ENCODE assay signal across 8 mouse cellular contexts in the genomic region with DNA sequence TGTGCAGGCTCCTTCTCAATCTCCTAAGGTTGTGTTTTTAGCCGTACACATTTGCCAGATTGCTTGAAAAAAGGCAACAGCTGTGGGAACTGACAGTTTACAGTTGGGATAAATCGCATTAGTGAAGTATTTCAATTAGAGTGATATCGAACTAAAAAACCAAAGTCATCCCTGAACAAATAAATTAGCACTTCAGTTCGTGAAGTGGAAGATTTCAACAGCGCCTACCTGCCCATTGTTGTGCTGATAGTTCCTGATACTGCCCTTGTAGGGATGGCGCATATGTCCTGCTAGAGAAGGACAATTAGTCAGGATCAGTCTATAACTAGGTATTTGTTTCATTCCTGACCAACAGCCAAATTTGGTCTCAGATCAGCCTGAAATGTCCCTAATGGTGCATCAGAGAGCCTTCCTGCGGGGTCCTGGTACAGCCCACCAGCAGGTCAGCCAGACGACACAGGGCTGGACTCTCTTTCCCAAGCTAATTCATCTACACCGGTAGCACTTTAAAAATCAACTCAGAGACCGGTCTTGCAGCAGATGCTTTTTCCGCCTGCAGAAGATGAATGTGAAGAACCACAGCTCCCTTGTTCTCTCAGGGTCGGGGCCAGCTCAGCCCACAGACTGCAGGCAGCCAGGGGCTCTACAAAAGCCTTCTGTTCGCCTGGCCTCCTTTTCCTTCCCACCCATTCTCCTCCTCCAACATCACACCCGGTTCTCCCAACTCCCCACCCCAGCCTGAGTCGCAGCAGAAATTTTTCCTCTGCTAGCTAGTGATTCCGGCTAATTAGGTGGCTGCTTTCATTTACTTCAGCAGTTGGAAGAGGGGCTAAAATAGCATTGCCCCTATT.
DNase-seq lines count a peak whose midpoint lies in the region; ATAC-seq and TF ChIP-seq lines count a peak whose summit lies in the region.

No protein-coding gene starts in this region.

- no peaks in the 10 kb centered on the region for H3K36me3 ChIP-seq in intestine, embryonic 14.5 days (ENCODE audit: control insufficient read depth, insufficient read depth, low read length)
- no peaks in the 10 kb centered on the region for H3K36me3 ChIP-seq in limb, embryonic 13.5 days
- H3K36me3 ChIP-seq in midbrain, postnatal 0 days (ENCODE audit: insufficient read depth, low read length), result no peaks in the 10 kb centered on the region

- H3K27me3 ChIP-seq in intestine, embryonic 14.5 days (replicated peaks; ENCODE audit: control insufficient read depth, insufficient read depth, low read length), result no peaks in the 10 kb centered on the region
- peaks cover 31% of the 10 kb centered on the region for H3K27me3 ChIP-seq in limb, embryonic 13.5 days
- H3K27me3 ChIP-seq in midbrain, postnatal 0 days (ENCODE audit: insufficient read depth, low read length), result peaks cover 9% of the 10 kb centered on the region

- no peaks in the 10 kb centered on the region for H3K9me3 ChIP-seq in intestine, embryonic 14.5 days (ENCODE audit: control insufficient read depth, low read length)
- no peaks in the 10 kb centered on the region for H3K9me3 ChIP-seq in limb, embryonic 13.5 days
- H3K9me3 ChIP-seq in midbrain, postnatal 0 days (ENCODE audit: low read length), result no peaks in the 10 kb centered on the region

- no peak overlapping the region for H3K9ac ChIP-seq in intestine, embryonic 14.5 days (ENCODE audit: low read length)
- 0 out of 2 replicates have a peak overlapping the region, but pooled peaks have one; percentile 43 for H3K9ac ChIP-seq in limb, embryonic 13.5 days
- H3K9ac ChIP-seq in midbrain, postnatal 0 days (replicated peaks; ENCODE audit: low read length, poor library complexity, severe bottlenecking), result peak overlapping the region; percentile 36; the same call in 1 of the 2 replicates

- peaks cover 12% of the 10 kb centered on the region for H3K4me1 ChIP-seq in intestine, embryonic 14.5 days (replicated peaks; ENCODE audit: control insufficient read depth, insufficient read depth, low read length)
- peaks cover 36% of the 10 kb centered on the region for H3K4me1 ChIP-seq in limb, embryonic 13.5 days
- peaks cover 10% of the 10 kb centered on the region; the same call in 1 of the 2 replicates for H3K4me1 ChIP-seq in midbrain, postnatal 0 days (ENCODE audit: insufficient read depth, low read length)

- intact Hi-C loops in gastrocnemius, adult 2 months (cut with DNase I), result no loop called here

- WGBS in intestine, embryonic 14.5 days, result 18% methylated on average over 16 of the region's 16 CpGs
- 20% methylated on average over 16 of the region's 16 CpGs for WGBS in limb, embryonic 13.5 days
- 22% methylated on average over 16 of the region's 16 CpGs for WGBS in midbrain, postnatal 0 days

- TF ChIP-seq CTCF in gastrocnemius, adult 2 months (IDR thresholded peaks at IDR 0.05), result no peak
- no peak for TF ChIP-seq CTCF in midbrain, postnatal 0 days (IDR thresholded peaks at IDR 0.05)

- DNase-seq in gastrocnemius, adult 2 months, result peak; percentile 24
- no peak for DNase-seq in gastrocnemius, adult 8-10 months (ENCODE audit: low spot score in 2 of 2)
- DNase-seq in cerebellum, postnatal 36 days, result peak; percentile 17 to 23
- peak; percentile 82 to 87 for DNase-seq in frontal cortex, postnatal 36 days (ENCODE audit: low spot score in 2 of 2)
- peak; percentile 65 for DNase-seq in intestine, embryonic 14.5 days (ENCODE audit: low spot score)
- DNase-seq in midbrain, postnatal 0 days (ENCODE audit: low spot score), result peak; percentile 78
- no peak for DNase-seq in adipocyte (ENCODE audit: low spot score)

- ATAC-seq in intestine, embryonic 14.5 days (replicated peaks; ENCODE audit: low FRiP score, low TSS enrichment, low read depth), result no peak; the same call in 1 of the 2 replicates
- ATAC-seq in limb, embryonic 13.5 days (ENCODE audit: low FRiP score, low read depth), result peak; percentile 66
- ATAC-seq in midbrain, postnatal 0 days (ENCODE audit: low FRiP score), result peak; percentile 78

- peak overlapping the region; percentile 64 for H3K4me3 ChIP-seq in gastrocnemius, adult 2 months
- H3K4me3 ChIP-seq in intestine, embryonic 14.5 days (ENCODE audit: low read depth, low read length), result peak overlapping the region; percentile 20
- peak overlapping the region; percentile 35 for H3K4me3 ChIP-seq in limb, embryonic 13.5 days
- peak overlapping the region; percentile 28; the same call in 1 of the 2 replicates for H3K4me3 ChIP-seq in midbrain, postnatal 0 days (ENCODE audit: low read depth, low read length)

- H3K4me2 ChIP-seq in intestine, embryonic 14.5 days (ENCODE audit: low read length), result peak overlapping the region; percentile 51
- peak overlapping the region; percentile 63 for H3K4me2 ChIP-seq in limb, embryonic 13.5 days (replicated peaks)
- H3K4me2 ChIP-seq in midbrain, postnatal 0 days (ENCODE audit: low read depth, low read length, poor library complexity, severe bottlenecking), result peak overlapping the region; percentile 46

- H3K27ac ChIP-seq in gastrocnemius, adult 2 months, result peak overlapping the region; percentile 35; the same call in 1 of the 2 replicates
- H3K27ac ChIP-seq in intestine, embryonic 14.5 days (ENCODE audit: low read depth), result 0 out of 2 replicates have a peak overlapping the region, but pooled peaks have one; percentile 16
- H3K27ac ChIP-seq in limb, embryonic 13.5 days, result no peak overlapping the region; the same call in 1 of the 2 replicates
- H3K27ac ChIP-seq in midbrain, postnatal 0 days (ENCODE audit: low read depth, low read length), result peak overlapping the region; percentile 59; the same call in 1 of the 2 replicates

Comparison
In these comparisons a context has a peak if more than half of its experiments do, and no peak if none do; other contexts are left out.
1. DNase-seq: peak in gastrocnemius, adult 2 months (single experiment), cerebellum, postnatal 36 days (2 of 2), frontal cortex, postnatal 36 days (2 of 2), intestine, embryonic 14.5 days (single experiment) and midbrain, postnatal 0 days (single experiment); none in gastrocnemius, adult 8-10 months (0 of 2) and adipocyte (single experiment).
2. Peak in every context shown above with its lines, with median percentiles within 50 percentile points of each other: H3K4me3 ChIP-seq and H3K4me2 ChIP-seq.